Mouse (Mus musculus): ENCODE data around the gene Acvr1. TPM values are rescaled to one million over a fixed set of nuclear protein-coding genes. Genes with fewer than 3 reads are reported as not detected.

Gene Acvr1
- polyA plus RNA-seq, 1 experiment from 2014 or later: 8.7 TPM

- H3K27me3 ChIP-seq: no peaks in the 10 kb centered on the region
- H3K36me3 ChIP-seq: 0 out of 2 replicates have a peak, but pooled peaks cover 2% of the 10 kb centered on the region
- WGBS: 7% methylated on average over 10 of the region's 10 CpGs
- peak overlapping the region; percentile 78 for H3K27ac ChIP-seq
- peak; percentile 76 for ATAC-seq (ENCODE audit: insufficient number of reproducible peaks, low FRiP score, low TSS enrichment, low read depth)
- no peaks in the 10 kb centered on the region for H3K9me3 ChIP-seq
- peak overlapping the region; percentile 33 for H3K4me2 ChIP-seq
- H3K9ac ChIP-seq: no peak overlapping the region
- H3K4me1 ChIP-seq: peaks cover 49% of the 10 kb centered on the region
- H3K4me3 ChIP-seq: peak overlapping the region; percentile 5; the same call in 1 of the 2 replicates
Measured at GRCm38 (mm10) chr2:58532260-58532850, 34.6 kb downstream of the Acvr1 start.

- no peak overlapping the region for H3K4me2 ChIP-seq
- H3K9me3 ChIP-seq: no peaks in the 10 kb centered on the region
- no peak overlapping the region for H3K27ac ChIP-seq
- peaks cover 49% of the 10 kb centered on the region for H3K4me1 ChIP-seq
- H3K36me3 ChIP-seq: no peaks in the 10 kb centered on the region
- no peak for ATAC-seq (ENCODE audit: insufficient number of reproducible peaks, low FRiP score, low TSS enrichment, low read depth)
- no peaks in the 10 kb centered on the region for H3K27me3 ChIP-seq
- WGBS: 79% methylated on average over 4 of the region's 4 CpGs
- no peak overlapping the region for H3K4me3 ChIP-seq
- H3K9ac ChIP-seq: no peak overlapping the region
Measured at GRCm38 (mm10) chr2:58530521-58530920, 36.4 kb downstream of the Acvr1 start.

GRCm38 (mm10) chr2:58529860-58530440 is 37.0 kb downstream of the Acvr1 start:
- H3K4me1 ChIP-seq: peaks cover 49% of the 10 kb centered on the region
- WGBS: 41% methylated on average over 7 of the region's 7 CpGs
- H3K4me3 ChIP-seq: no peak overlapping the region
- H3K4me2 ChIP-seq: no peak overlapping the region
- no peak overlapping the region for H3K9ac ChIP-seq
- no peaks in the 10 kb centered on the region for H3K9me3 ChIP-seq
- no peaks in the 10 kb centered on the region for H3K36me3 ChIP-seq
- H3K27ac ChIP-seq: no peak overlapping the region
- ATAC-seq (ENCODE audit: insufficient number of reproducible peaks, low FRiP score, low TSS enrichment, low read depth): no peak
- no peaks in the 10 kb centered on the region for H3K27me3 ChIP-seq

- peaks cover 46% of the 10 kb centered on the region for H3K4me1 ChIP-seq
- WGBS: 55% methylated on average over 5 of the region's 5 CpGs
- no peak overlapping the region for H3K27ac ChIP-seq
- no peaks in the 10 kb centered on the region for H3K9me3 ChIP-seq
- H3K4me3 ChIP-seq: no peak overlapping the region
- no peak overlapping the region for H3K4me2 ChIP-seq
- ATAC-seq (ENCODE audit: insufficient number of reproducible peaks, low FRiP score, low TSS enrichment, low read depth): no peak
- no peaks in the 10 kb centered on the region for H3K27me3 ChIP-seq
- no peak overlapping the region for H3K9ac ChIP-seq
- H3K36me3 ChIP-seq: no peaks in the 10 kb centered on the region
Measured at GRCm38 (mm10) chr2:58529384-58529783, 37.6 kb downstream of the Acvr1 start.

- H3K4me1 ChIP-seq: peaks cover 41% of the 10 kb centered on the region
- no peak overlapping the region for H3K27ac ChIP-seq
- no peak for ATAC-seq (ENCODE audit: insufficient number of reproducible peaks, low FRiP score, low TSS enrichment, low read depth)
- H3K4me3 ChIP-seq: no peak overlapping the region
- H3K9ac ChIP-seq: no peak overlapping the region
- no peaks in the 10 kb centered on the region for H3K9me3 ChIP-seq
- H3K27me3 ChIP-seq: no peaks in the 10 kb centered on the region
- H3K36me3 ChIP-seq: no peaks in the 10 kb centered on the region
- 77% methylated on average over 3 of the region's 3 CpGs for WGBS
- H3K4me2 ChIP-seq: no peak overlapping the region
Measured at GRCm38 (mm10) chr2:58527786-58528185, 39.2 kb downstream of the Acvr1 start.

GRCm38 (mm10) chr2:58524356-58524755 is 42.6 kb downstream of the Acvr1 start:
- H3K4me2 ChIP-seq: no peak overlapping the region
- no peak overlapping the region for H3K27ac ChIP-seq
- no peak overlapping the region for H3K9ac ChIP-seq
- H3K4me1 ChIP-seq: peaks cover 24% of the 10 kb centered on the region
- WGBS: 60% methylated on average over 6 of the region's 6 CpGs
- H3K36me3 ChIP-seq: no peaks in the 10 kb centered on the region
- no peak for ATAC-seq (ENCODE audit: insufficient number of reproducible peaks, low FRiP score, low TSS enrichment, low read depth)
- H3K9me3 ChIP-seq: no peaks in the 10 kb centered on the region
- no peaks in the 10 kb centered on the region for H3K27me3 ChIP-seq
- no peak overlapping the region for H3K4me3 ChIP-seq

- no peak overlapping the region for H3K27ac ChIP-seq
- no peak overlapping the region for H3K9ac ChIP-seq
- 81% methylated on average over 5 of the region's 5 CpGs for WGBS
- ATAC-seq (ENCODE audit: insufficient number of reproducible peaks, low FRiP score, low TSS enrichment, low read depth): no peak
- H3K9me3 ChIP-seq: no peaks in the 10 kb centered on the region
- H3K36me3 ChIP-seq: no peaks in the 10 kb centered on the region
- no peak overlapping the region for H3K4me3 ChIP-seq
- no peaks in the 10 kb centered on the region for H3K27me3 ChIP-seq
- H3K4me2 ChIP-seq: no peak overlapping the region
- H3K4me1 ChIP-seq: peaks cover 24% of the 10 kb centered on the region
Measured at GRCm38 (mm10) chr2:58523894-58524293, 43.1 kb downstream of the Acvr1 start.

GRCm38 (mm10) chr2:58523097-58523496 is 43.9 kb downstream of the Acvr1 start:
- ATAC-seq (ENCODE audit: insufficient number of reproducible peaks, low FRiP score, low TSS enrichment, low read depth): no peak
- H3K27me3 ChIP-seq: no peaks in the 10 kb centered on the region
- no peak overlapping the region for H3K9ac ChIP-seq
- H3K4me1 ChIP-seq: peaks cover 24% of the 10 kb centered on the region
- H3K4me2 ChIP-seq: no peak overlapping the region
- whole genome bisulfite sequencing: 74% methylated on average over 12 of the region's 12 CpGs
- H3K9me3 ChIP-seq: no peaks in the 10 kb centered on the region
- no peaks in the 10 kb centered on the region for H3K36me3 ChIP-seq
- no peak overlapping the region for H3K4me3 ChIP-seq
- no peak overlapping the region for H3K27ac ChIP-seq

GRCm38 (mm10) chr2:58521621-58522020 is 45.3 kb downstream of the Acvr1 start:
- Histone ChIP-seq H3K36me3 (no peaks in the 10 kb centered on the region), H3K9ac (no peak overlapping the region), H3K4me1 (peaks cover 29% of the 10 kb centered on the region), H3K27me3 (no peaks in the 10 kb centered on the region), H3K27ac (peak overlapping the region; percentile 43; the same call in 1 of the 2 replicates), H3K4me2 (no peak overlapping the region), H3K4me3 (no peak overlapping the region), H3K9me3 (no peaks in the 10 kb centered on the region)
- ATAC-seq (ENCODE audit: insufficient number of reproducible peaks, low FRiP score, low TSS enrichment, low read depth): no peak
- WGBS: 71% methylated on average over 6 of the region's 6 CpGs

- Histone ChIP-seq H3K36me3 (no peaks in the 10 kb centered on the region), H3K4me3 (no peak overlapping the region), H3K27me3 (no peaks in the 10 kb centered on the region), H3K4me1 (peaks cover 35% of the 10 kb centered on the region), H3K27ac (no peak overlapping the region), H3K4me2 (no peak overlapping the region), H3K9me3 (no peaks in the 10 kb centered on the region), H3K9ac (no peak overlapping the region)
- 73% methylated on average over 9 of the region's 9 CpGs for WGBS
- 0 out of 2 replicates have a peak, but pooled peaks have one; percentile 48 for ATAC-seq (ENCODE audit: insufficient number of reproducible peaks, low FRiP score, low TSS enrichment, low read depth)
Measured at GRCm38 (mm10) chr2:58520727-58521126, 46.2 kb downstream of the Acvr1 start.

GRCm38 (mm10) chr2:58518517-58518916 is 48.4 kb downstream of the Acvr1 start:
- H3K4me1 ChIP-seq: peaks cover 34% of the 10 kb centered on the region
- 63% methylated on average over 1 of the region's 1 CpGs for WGBS

GRCm38 (mm10) chr2:58516920-58517319 is 50.0 kb downstream of the Acvr1 start:
- Histone ChIP-seq H3K9ac (no peak overlapping the region), H3K27me3 (no peaks in the 10 kb centered on the region), H3K4me1 (peaks cover 27% of the 10 kb centered on the region), H3K4me3 (no peak overlapping the region), H3K36me3 (0 out of 2 replicates have a peak, but pooled peaks cover 4% of the 10 kb centered on the region), H3K9me3 (no peaks in the 10 kb centered on the region), H3K27ac (0 out of 2 replicates have a peak overlapping the region, but pooled peaks have one; percentile 54), H3K4me2 (no peak overlapping the region)
- ATAC-seq (ENCODE audit: insufficient number of reproducible peaks, low FRiP score, low TSS enrichment, low read depth): no peak
- 58% methylated on average over 6 of the region's 6 CpGs for WGBS

More at GRCm38 (mm10) chr2:58518517-58518916, 48.4 kb downstream of the Acvr1 start:
- Histone ChIP-seq H3K27me3 (no peaks in the 10 kb centered on the region), H3K27ac (no peak overlapping the region), H3K4me2 (no peak overlapping the region), H3K36me3 (0 out of 2 replicates have a peak, but pooled peaks cover 4% of the 10 kb centered on the region), H3K9ac (no peak overlapping the region), H3K9me3 (no peaks in the 10 kb centered on the region), H3K4me3 (no peak overlapping the region)
- ATAC-seq (ENCODE audit: insufficient number of reproducible peaks, low FRiP score, low TSS enrichment, low read depth): no peak
